Mouse (Mus musculus) lung, postnatal 25 days (tissue): ENCODE measurements around the gene Gse1.

Source experiments
- DNase-seq: peaks from one replicate; pipeline ENCODE4 v3.0.0; 2022; ENCODE audit warnings: low spot score

The Gse1 gene

GRCm38 (mm10) chr8:120212596-120212995, 15.7 kb upstream of the Gse1 start:
- no peak for DNase-seq

DNA sequence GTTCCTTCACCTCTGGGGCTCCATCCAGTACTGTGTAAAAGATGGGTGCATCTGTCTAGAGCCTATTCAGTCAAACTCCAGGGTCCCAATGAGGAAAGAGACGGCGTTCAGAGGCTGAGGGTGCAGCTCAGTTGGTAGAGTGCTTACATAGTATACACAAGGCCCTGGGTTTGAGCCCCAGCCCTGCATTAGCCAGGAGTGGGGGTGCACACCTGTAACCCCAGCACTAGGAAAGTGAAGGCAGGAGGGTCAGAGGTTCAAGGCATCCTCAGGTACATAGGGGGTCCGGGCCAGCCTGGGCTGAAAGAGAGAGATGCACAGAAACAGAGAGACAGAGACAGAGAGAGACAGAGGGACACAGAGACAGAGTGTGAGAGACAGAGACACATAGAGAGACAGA, 15.0 kb upstream of the Gse1 start:
- no peak for DNase-seq

DNA sequence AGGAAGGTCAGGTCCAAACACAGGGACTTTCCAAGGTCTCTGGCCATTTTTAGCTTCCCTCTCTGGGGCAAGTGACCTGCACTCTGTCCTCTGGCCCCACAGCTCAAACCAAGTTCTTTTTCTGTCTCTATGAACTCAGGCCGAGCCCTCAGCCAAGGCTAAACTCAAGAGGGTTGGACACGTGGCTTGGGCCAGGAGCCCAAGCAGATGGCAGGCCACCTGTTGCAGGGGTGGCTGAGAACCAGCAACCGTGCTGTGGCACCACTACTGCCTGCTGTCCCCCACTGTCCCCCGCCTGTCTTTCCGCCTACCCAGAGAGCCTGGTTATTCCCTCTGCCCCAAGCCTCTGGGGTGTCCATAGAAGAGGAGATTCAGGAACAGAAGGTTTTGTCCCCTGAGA, 14.3 kb upstream of the Gse1 start:
- DNase-seq: no peak

- DNase-seq: no peak
Observed at GRCm38 (mm10) chr8:120215416-120216141, 12.7 kb upstream of the Gse1 start.

GRCm38 (mm10) chr8:120216855-120217830, 11.1 kb upstream of the Gse1 start:
- peak; percentile 64 for DNase-seq

DNA sequence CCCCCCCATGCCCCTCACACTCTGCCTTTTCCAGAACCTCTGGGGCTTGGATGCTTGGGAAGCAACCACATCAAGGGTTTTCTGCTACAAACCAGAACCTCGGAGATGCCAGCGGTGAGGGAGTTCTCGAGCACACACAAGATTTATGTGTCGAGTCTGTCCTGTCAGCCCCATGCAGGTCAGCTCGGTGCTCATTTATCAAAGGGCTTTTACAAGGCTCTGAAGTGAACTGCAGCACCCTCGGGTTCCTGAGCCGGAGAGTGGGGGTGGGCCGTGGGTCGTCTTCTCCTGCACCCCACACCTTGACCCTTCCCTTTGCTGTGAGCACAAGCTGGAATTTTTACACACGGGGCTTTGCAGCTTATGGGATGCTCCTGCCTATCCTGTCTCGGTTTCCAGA, 5.7 kb upstream of the Gse1 start:
- no peak for DNase-seq

- no peak for DNase-seq
Observed at GRCm38 (mm10) chr8:120224521-120225420, 3.5 kb upstream of the Gse1 start.

DNA sequence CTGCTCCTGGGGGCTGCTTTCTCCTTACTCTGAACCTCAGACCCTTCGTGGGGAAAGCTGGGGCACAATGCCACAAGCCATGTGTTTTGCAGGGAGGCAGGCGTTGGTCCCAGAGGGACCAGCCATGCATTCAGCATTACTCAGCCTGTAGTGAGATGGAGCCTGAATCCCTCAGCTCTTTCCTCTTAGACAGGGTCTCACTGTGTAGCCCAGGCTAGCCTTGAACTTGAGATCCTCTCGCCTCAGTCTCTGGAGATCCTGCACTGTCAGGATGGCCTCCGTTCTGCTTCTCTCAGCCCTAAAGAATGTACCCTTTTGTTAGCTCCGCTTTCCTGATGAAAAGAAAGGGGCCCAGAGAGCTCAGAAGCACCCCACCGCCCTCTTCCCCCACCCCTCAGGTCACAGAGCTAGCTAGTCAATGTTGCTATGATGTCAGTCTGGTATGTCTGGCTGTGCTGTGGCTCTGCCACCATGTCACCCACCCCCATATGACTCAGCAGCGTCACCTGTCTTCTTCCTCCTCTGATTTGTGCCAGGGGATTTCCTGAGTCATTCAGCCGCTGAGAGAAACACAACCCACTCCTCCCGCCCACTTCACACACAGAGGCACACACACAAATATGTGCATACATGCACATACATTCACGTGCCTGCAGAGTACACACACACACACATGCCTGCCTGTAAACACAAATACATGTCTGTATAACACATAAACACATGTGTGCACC, 2.7 kb upstream of the Gse1 start:
- DNase-seq: no peak

- no peak for DNase-seq
Observed at GRCm38 (mm10) chr8:120226700-120227577, 1.3 kb upstream of the Gse1 start.

DNA sequence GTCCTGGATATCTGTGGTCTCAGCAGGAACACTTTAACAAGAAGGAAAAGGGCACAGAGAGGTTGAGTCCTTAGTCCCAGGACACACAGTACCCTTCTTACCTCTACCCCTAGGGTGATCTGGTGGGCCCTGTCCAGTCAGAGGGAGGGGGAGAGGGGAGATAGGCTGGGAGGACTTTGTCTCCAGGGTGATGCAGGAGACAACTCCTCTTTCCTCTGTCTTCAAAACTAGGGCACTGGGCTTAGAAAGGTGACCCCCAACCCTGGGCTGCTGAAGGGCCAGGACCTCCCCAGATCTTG, 729 bp upstream of the Gse1 start:
- no peak for DNase-seq

DNA sequence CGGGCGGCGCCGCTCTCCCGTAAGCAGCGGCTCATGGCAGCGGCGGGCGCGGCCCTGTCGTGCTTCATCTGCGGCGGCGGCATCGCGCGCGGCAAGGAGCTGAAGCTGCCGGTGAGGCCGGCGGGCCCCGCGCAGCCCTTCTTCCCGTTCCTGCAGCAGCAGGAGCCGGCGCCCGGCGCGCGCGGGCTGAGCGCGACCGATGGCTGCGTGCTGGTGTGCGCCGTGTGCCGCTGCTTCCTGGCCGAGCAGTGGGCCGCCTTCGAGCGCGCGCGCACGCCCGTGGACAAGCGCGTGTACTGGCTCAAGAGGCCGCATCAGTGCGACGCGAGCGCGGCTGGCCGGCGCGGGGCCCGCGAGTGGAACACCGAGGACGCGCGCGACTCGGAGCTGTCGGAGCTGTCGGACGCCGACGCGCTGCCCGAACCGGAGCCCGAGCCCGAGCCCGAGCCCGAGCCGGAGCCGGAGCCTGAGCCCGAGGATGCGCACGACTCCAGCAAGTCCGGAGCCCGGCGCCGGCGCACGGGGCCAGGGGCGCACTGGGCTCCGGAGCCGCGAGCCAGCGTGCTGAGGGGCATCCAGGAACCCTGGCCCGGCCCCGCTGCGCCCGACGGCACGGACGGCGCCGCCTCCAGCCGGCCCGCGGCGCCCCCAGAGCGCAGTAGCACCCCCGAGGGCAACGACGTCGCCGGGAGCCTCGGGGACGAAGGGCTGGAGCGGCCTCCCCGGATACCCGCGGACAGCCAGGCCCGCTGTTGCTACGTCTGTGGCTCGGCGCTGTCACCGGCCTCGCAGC, 721 bp downstream of the Gse1 start:
- DNase-seq: no peak

DNA sequence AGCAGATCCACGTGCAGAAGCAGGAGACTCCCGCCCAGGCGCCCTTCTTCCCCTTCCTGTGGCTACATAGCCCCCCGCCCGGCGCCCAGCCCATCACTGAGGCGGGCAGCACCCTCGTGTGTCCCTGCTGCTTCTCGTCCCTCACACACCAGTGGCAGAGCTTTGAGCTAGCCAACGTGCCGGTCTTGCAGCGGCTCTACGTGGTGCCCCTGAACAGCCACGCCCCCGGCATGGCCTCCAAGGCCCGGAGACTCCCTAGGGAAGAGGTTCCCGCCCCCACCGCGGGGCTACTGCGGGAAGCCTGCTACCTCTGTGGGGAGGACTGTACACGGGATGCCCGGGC, 1.3 kb downstream of the Gse1 start:
- no peak for DNase-seq

- no peak for DNase-seq
Observed at GRCm38 (mm10) chr8:120230081-120230480, 1.8 kb downstream of the Gse1 start.

DNA sequence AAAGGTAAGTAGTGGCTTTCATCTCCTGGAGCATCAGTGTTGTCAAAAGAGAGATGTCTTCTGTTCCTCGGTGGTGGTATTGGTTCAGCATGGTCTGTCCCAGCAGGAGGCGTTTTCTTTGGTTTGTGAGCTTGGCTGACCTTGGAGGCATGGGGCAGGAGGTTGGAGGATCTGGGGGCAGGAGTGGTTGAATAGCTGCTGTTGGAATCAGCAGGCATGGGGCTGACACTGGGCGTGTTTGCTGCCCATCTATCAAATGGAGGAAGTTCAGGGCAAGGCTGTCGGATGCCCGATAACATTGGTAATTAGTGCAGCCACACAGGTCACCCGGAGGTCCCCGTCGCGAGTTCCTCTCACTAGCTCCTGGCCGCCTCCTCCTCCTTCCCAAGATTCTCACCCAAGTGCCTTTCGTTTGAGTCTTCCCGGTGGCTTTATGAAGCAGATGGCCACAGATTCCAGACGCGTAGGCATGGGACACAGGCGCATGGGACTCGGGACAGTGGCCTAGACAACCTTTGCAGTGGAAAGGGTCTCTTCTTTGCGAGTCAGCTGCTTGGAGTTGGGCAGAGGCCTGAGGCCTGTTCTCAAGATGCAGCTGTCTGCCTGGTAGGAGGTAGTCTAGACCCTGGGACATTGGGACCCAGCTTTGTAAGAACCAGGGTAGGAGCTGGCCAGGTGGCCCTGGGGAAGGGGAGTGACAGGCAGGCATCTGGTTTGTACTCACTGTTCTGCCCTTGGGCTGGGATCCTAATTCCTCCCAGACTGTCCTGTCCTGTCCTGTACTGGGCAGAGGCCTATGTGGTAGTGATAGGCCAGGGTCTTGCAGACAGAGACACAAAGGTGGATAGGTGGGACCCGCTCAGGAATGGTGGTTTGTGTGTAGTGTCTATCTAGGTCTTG, 2.7 kb downstream of the Gse1 start:
- DNase-seq: no peak

GRCm38 (mm10) chr8:120231870-120232269, 3.6 kb downstream of the Gse1 start:
- no peak for DNase-seq

GRCm38 (mm10) chr8:120232398-120232797, 4.1 kb downstream of the Gse1 start:
- no peak for DNase-seq

- DNase-seq: peak; percentile 44
Observed at GRCm38 (mm10) chr8:120232913-120233312, 4.7 kb downstream of the Gse1 start.

DNA sequence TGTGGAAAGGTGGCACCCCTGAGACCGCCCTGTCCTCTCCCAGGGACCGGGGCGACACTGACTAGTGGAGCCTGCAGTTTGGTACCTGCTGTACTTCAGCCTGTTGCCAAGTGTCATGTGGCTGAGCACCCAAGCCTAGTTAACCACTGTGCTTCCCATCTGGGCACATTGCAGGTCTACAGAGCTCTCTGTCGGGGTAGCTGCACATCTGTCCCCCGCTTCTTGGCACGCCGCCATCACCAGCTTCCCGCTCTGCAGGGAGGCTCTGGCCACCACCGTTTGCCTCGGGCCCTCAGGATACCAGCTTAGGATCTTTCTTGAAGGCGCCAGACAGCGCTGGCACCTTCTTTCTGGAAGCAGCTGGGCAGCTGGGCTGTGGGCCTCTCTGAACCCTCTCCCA, 6.2 kb downstream of the Gse1 start:
- no peak for DNase-seq

- DNase-seq: no peak
Observed at GRCm38 (mm10) chr8:120234866-120235265, 6.6 kb downstream of the Gse1 start.
